Mouse (Mus musculus): ENCODE results near the gene Castor2. TPM values are rescaled to one million over a fixed set of nuclear protein-coding genes. Genes with fewer than 3 reads are reported as not detected.

Gene Castor2
- total and polyA plus RNA-seq, 3 experiments, result 0.35 to 3.9 (median 1.3) TPM

DNA sequence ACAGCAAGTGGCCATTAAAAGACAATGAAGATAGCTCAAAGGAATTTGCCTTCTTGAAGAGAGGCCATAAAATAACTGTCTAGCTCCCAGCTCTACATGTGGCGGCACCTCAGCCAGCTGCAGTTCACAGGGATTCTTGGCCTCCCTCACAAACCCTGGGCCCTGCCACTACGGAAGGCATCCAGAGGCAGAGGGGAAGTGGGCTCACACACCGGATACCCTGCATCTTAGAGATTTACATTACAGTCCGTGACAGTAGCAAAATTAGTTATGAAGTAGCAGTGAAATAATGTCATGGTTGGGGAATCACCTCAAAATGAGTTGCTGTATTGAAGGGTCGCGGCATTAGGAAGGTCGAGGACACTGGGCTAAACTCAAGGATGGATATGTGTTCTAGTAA, 89.1 kb downstream of the Castor2 start:
- TF ChIP-seq ZMIZ1 (IDR thresholded peaks at IDR 0.05; ENCODE audit: low read depth, low read length), result no peak
- no peak for TF ChIP-seq EP300 (IDR thresholded peaks at IDR 0.05; ENCODE audit: low read length)
- no peak for TF ChIP-seq JUND (conservative IDR thresholded peaks at IDR 0.05; ENCODE audit: low read depth, low read length)
- TF ChIP-seq CTCF (conservative IDR thresholded peaks at IDR 0.05 in 1 of 2, IDR thresholded peaks at IDR 0.05 in 1 of 2; ENCODE audit: low read depth in 2 of 2, low read length in 2 of 2), result no peak
- TF ChIP-seq CHD1 (IDR thresholded peaks at IDR 0.05; ENCODE audit: low read depth, low read length), result no peak
- no peak for TF ChIP-seq ZC3H11A (IDR thresholded peaks at IDR 0.05; ENCODE audit: low read depth, low read length)
- no peak for TF ChIP-seq USF2 (conservative IDR thresholded peaks at IDR 0.05; ENCODE audit: low read depth, low read length)
- TF ChIP-seq MEF2A (IDR thresholded peaks at IDR 0.05; ENCODE audit: borderline replicate concordance, low read depth, low read length), result no peak
- TF ChIP-seq BHLHE40 (IDR thresholded peaks at IDR 0.05; ENCODE audit: low read depth, low read length), result no peak
- TF ChIP-seq RAD21 (IDR thresholded peaks at IDR 0.05; ENCODE audit: low read depth, low read length), result no peak
- TF ChIP-seq NRF1 (IDR thresholded peaks at IDR 0.05; ENCODE audit: low read depth, low read length), result no peak
- TF ChIP-seq IRF4 (IDR thresholded peaks at IDR 0.05; ENCODE audit: low read depth, low read length), result no peak
- TF ChIP-seq KAT2A (IDR thresholded peaks at IDR 0.05; ENCODE audit: insufficient replicate concordance, low read length), result no peak
- no peak for TF ChIP-seq MAFK (IDR thresholded peaks at IDR 0.05; ENCODE audit: insufficient replicate concordance, low read length)
- TF ChIP-seq ZNF384 (IDR thresholded peaks at IDR 0.05; ENCODE audit: low read depth, low read length), result no peak
- no peak for TF ChIP-seq RCOR1 (conservative IDR thresholded peaks at IDR 0.05; ENCODE audit: low read depth, low read length)
- TF ChIP-seq NELFE (IDR thresholded peaks at IDR 0.05; ENCODE audit: low read depth, low read length), result no peak
- no peak for TF ChIP-seq JUN (IDR thresholded peaks at IDR 0.05; ENCODE audit: insufficient read depth, low read depth, low read length)
- no peak for TF ChIP-seq SMC3 (IDR thresholded peaks at IDR 0.05; ENCODE audit: low read depth, low read length)
- TF ChIP-seq MXI1 (IDR thresholded peaks at IDR 0.05; ENCODE audit: low read depth, low read length), result no peak
- Histone ChIP-seq H3K4me1 (ENCODE audit: control insufficient read depth in 1 of 2, insufficient read depth in 2 of 2) (peaks cover 3 to 26% of the 10 kb centered on the region in 2 experiments), H3K27me3 (replicated peaks) (no peaks in the 10 kb centered on the region), H3K9ac (ENCODE audit: insufficient read depth, low read depth) (no peak overlapping the region), H3K4me2 (ENCODE audit: insufficient read depth, low read depth, poor library complexity, severe bottlenecking) (no peak overlapping the region), H3K4me3 (replicated peaks in 1 of 3; ENCODE audit: low read depth in 2 of 3, low read length in 2 of 3, poor library complexity in 1 of 3) (no peak overlapping the region), H3K9me3 (replicated peaks; ENCODE audit: low read length) (peaks cover 6% of the 10 kb centered on the region), H3K79me2 (replicated peaks; ENCODE audit: control insufficient read depth, extremely low read depth, insufficient read depth, poor library complexity, severe bottlenecking) (no peaks in the 10 kb centered on the region), H3K36me3 (replicated peaks in 1 of 2; ENCODE audit: control insufficient read depth in 1 of 2, insufficient read depth in 1 of 2, low read length in 1 of 2) (peaks cover 0 to 15% of the 10 kb centered on the region in 2 experiments), H3K27ac (ENCODE audit: insufficient read depth, low read depth) (no peak overlapping the region)
- in situ Hi-C loops (cut with MboI; ENCODE audit: low pct_ligation_motif_present, low pct_unique_long_range_greater_than_20kb, low sequenced_read_pairs) (no loop called here), dilution Hi-C loops (cut with MboI; ENCODE audit: extremely low pct_ligation_motif_present, extremely low pct_unique_long_range_greater_than_20kb, low sequenced_read_pairs) (no loop called here)
- DNase-seq (ENCODE audit: extremely low read depth), result no peak

DNA sequence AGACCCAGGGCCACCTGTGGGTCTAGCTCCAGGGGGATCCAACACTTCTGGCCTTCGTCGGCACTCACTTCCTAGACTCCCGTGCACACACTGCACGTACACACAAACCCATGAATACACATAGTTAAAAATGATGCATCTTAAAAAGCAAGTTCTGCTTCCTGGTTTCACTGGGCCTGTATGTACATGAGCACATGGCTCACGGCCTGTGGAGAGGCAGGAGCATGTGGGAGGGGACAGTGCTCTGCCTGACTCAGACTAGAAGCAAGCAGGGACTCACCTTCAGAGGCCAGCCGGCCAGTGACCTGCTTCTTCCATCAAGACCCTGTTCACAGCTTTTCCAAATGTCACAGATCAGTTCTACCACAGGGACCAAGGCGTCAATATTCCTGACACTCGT, 94.2 kb downstream of the Castor2 start:
- no peak for DNase-seq (ENCODE audit: extremely low read depth)
- TF ChIP-seq MAX (IDR thresholded peaks at IDR 0.05; ENCODE audit: low read length) (peak; percentile 77; the same call in 1 of the 2 replicates), E2F4 (IDR thresholded peaks at IDR 0.05; ENCODE audit: insufficient replicate concordance, low read depth, low read length) (no peak), MYC (IDR thresholded peaks at IDR 0.05; ENCODE audit: low read depth, low read length) (peak; percentile 79), ELF1 (IDR thresholded peaks at IDR 0.05; ENCODE audit: low read depth, low read length) (0 out of 2 replicates have a peak, but pooled peaks have one; percentile 36)
- H3K9me3 ChIP-seq (replicated peaks; ENCODE audit: low read length), result no peaks in the 10 kb centered on the region
- peaks cover 5 to 11% of the 10 kb centered on the region in 2 experiments for H3K4me1 ChIP-seq (ENCODE audit: control insufficient read depth in 1 of 2, insufficient read depth in 2 of 2)
- no peak overlapping the region for H3K27ac ChIP-seq (ENCODE audit: insufficient read depth, low read depth)
- in situ Hi-C loops (cut with MboI; ENCODE audit: low pct_ligation_motif_present, low pct_unique_long_range_greater_than_20kb, low sequenced_read_pairs) (no loop called here), dilution Hi-C loops (cut with MboI; ENCODE audit: extremely low pct_ligation_motif_present, extremely low pct_unique_long_range_greater_than_20kb, low sequenced_read_pairs) (no loop called here)
- H3K27me3 ChIP-seq (replicated peaks), result no peaks in the 10 kb centered on the region
- H3K36me3 ChIP-seq (replicated peaks in 1 of 2; ENCODE audit: control insufficient read depth in 1 of 2, insufficient read depth in 1 of 2, low read length in 1 of 2), result peaks cover 21 to 49% of the 10 kb centered on the region in 2 experiments
- no peak overlapping the region for H3K4me2 ChIP-seq (ENCODE audit: insufficient read depth, low read depth, poor library complexity, severe bottlenecking)
- H3K9ac ChIP-seq (ENCODE audit: insufficient read depth, low read depth), result no peak overlapping the region
- no peak overlapping the region for H3K4me3 ChIP-seq (replicated peaks in 1 of 3; ENCODE audit: low read depth in 2 of 3, low read length in 2 of 3, poor library complexity in 1 of 3)
- no peaks in the 10 kb centered on the region for H3K79me2 ChIP-seq (replicated peaks; ENCODE audit: control insufficient read depth, extremely low read depth, insufficient read depth, poor library complexity, severe bottlenecking)
